1 mouse cellular context compared by ENCODE assay signal in the genomic region with DNA sequence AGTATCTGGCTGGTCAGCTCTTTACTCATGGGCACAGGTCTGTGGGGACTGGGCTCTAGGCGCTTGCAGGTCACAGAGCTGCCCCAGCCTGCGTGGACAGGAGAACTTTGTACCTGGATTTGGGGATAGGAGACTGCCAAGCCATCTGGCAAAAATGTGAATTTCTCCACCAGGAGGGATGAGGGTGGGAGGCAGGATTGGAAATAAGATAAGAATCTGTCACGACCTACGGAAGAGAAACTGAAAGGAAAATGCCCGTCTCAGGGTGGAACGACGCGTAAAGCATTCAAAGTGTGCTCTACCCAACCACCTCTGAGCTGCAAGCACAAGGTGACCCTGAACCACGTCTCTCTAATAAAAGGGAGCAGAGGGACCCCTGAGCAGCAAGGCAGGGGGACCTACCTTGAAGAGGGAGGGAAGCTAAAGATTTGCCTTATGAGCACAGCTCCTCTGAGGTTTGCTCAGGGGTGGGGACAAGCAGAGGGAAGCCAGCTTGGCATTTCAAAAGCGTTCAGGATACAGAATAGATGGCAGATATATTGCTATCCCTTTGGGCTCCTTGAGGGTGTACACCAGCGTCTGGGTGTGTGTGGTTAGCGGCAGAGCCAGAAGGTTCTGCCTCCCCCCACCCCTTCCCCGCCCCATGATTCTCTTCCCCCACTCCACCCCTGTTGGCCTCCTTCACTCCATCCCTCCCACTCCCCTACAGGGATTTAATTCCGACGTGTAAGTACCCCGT.
TF ChIP-seq lines count a peak whose summit lies in the region.

No protein-coding gene starts in this region.

TF ChIP-seq in CH12.LX, 34 proteins besides CTCF, POLR2A, EP300 and RAD21 (continued from another document):
- no peak for TF ChIP-seq MAZ (IDR thresholded peaks at IDR 0.05; ENCODE audit: low read depth, low read length)
- no peak for TF ChIP-seq ZNF384 (IDR thresholded peaks at IDR 0.05; ENCODE audit: low read depth, low read length)
- no peak for TF ChIP-seq POLR2AphosphoS2 (IDR thresholded peaks at IDR 0.05; ENCODE audit: low read depth, low read length)
- no peak for TF ChIP-seq HCFC1 (IDR thresholded peaks at IDR 0.05; ENCODE audit: low read depth, low read length)
- TF ChIP-seq ETS1 (conservative IDR thresholded peaks at IDR 0.05; ENCODE audit: low read depth, low read length) = no peak
- no peak for TF ChIP-seq GABPA (IDR thresholded peaks at IDR 0.05; ENCODE audit: insufficient replicate concordance, low read depth, low read length)
- 0 out of 2 replicates have a peak, but pooled peaks have one; percentile 20 for TF ChIP-seq BHLHE40 (IDR thresholded peaks at IDR 0.05; ENCODE audit: low read depth, low read length)
- TF ChIP-seq E2F4 (IDR thresholded peaks at IDR 0.05; ENCODE audit: insufficient replicate concordance, low read depth, low read length) = no peak
- TF ChIP-seq ELF1 (IDR thresholded peaks at IDR 0.05; ENCODE audit: low read depth, low read length) = 0 out of 2 replicates have a peak, but pooled peaks have one; percentile 23
- TF ChIP-seq UBTF (IDR thresholded peaks at IDR 0.05; ENCODE audit: low read depth, low read length) = no peak
- no peak for TF ChIP-seq JUN (IDR thresholded peaks at IDR 0.05; ENCODE audit: insufficient read depth, low read depth, low read length)
- no peak for TF ChIP-seq PAX5 (IDR thresholded peaks at IDR 0.05; ENCODE audit: low read length)
- no peak for TF ChIP-seq ZC3H11A (IDR thresholded peaks at IDR 0.05; ENCODE audit: low read depth, low read length)
